Mouse (Mus musculus) MEL (cell line): ENCODE data around the gene Lurap1l. TPM values are rescaled to one million over a fixed set of nuclear protein-coding genes. Genes with fewer than 3 reads are reported as not detected.

Source experiments
- DNase-seq: peaks from one replicate; pipeline ENCODE4 v3.0.0; 2011; ENCODE audit warnings: low read depth, low spot score
- H3K27ac ChIP-seq: 2 replicates; pipeline ENCODE4 v1.5.1; 2012; ENCODE audit warnings: low read depth, mild to moderate bottlenecking, control low read depth, low read length, moderate library complexity; ENCODE audit not compliant: control insufficient read depth
- H3K27me3 ChIP-seq, 2 experiments: fragments of 150-350 bp in 1 of 2; sonication (generic) in 1 of 2; 2 replicates each; pipeline ENCODE4 v1.6.1; 2012; ENCODE audit warnings: low read length in 2 of 2, mild to moderate bottlenecking in 2 of 2, improper control_type of control experiment in 1 of 2, moderate library complexity in 1 of 2; ENCODE audit not compliant: insufficient read depth in 2 of 2, control insufficient read depth in 1 of 2
- H3K36me3 ChIP-seq, 2 experiments: 2 replicates each; pipeline ENCODE4 v1.6.1; 2012 to 2014; ENCODE audit warnings: low read length in 2 of 2, improper control_type of control experiment in 1 of 2, inconsistent platforms in 1 of 2, mild to moderate bottlenecking in 1 of 2; ENCODE audit not compliant: insufficient read depth in 2 of 2, control insufficient read depth in 1 of 2
- H3K4me1 ChIP-seq, 2 experiments: fragments of 150-350 bp in 1 of 2; sonication (generic) in 1 of 2; 2 replicates each; pipeline ENCODE4 v1.6.1; 2012; ENCODE audit warnings: low read length in 2 of 2, improper control_type of control experiment in 1 of 2, mild to moderate bottlenecking in 1 of 2; ENCODE audit not compliant: insufficient read depth in 2 of 2, control insufficient read depth in 1 of 2
- H3K4me3 ChIP-seq, 2 experiments: fragments of 150-350 bp in 1 of 2; sonication (generic) in 1 of 2; 2 replicates each; pipeline ENCODE4 v1.5.1; 2012; ENCODE audit warnings: low read depth in 2 of 2, low read length in 2 of 2, mild to moderate bottlenecking in 2 of 2, moderate library complexity in 2 of 2, control low read depth in 1 of 2, improper control_type of control experiment in 1 of 2; ENCODE audit not compliant: control insufficient read depth in 1 of 2, insufficient read depth in 1 of 2
- H3K79me2 ChIP-seq: 2 replicates; pipeline ENCODE4 v1.6.1; 2012; ENCODE audit warnings: mild to moderate bottlenecking, low read length, moderate library complexity; ENCODE audit not compliant: control insufficient read depth, poor library complexity, insufficient read depth
- H3K9ac ChIP-seq: 2 replicates; pipeline ENCODE4 v1.6.1; 2012; ENCODE audit warnings: low read depth, mild to moderate bottlenecking, control low read depth, low read length, moderate library complexity; ENCODE audit not compliant: control insufficient read depth, poor library complexity, severe bottlenecking
- H3K9me3 ChIP-seq: fragments of 150-350 bp; sonication (generic); replicated peaks from 2 replicates; pipeline ENCODE4 v1.6.1; 2012; ENCODE audit warnings: mild to moderate bottlenecking, low read length, improper control_type of control experiment, moderate library complexity; ENCODE audit not compliant: insufficient read depth
- CHD1 ChIP-seq: IDR thresholded peaks from 2 replicates; pipeline ENCODE4 v1.6.1; 2012; ENCODE audit warnings: low read depth, mild to moderate bottlenecking, inconsistent platforms, low read length, improper control_type of control experiment
- ETS1 ChIP-seq: IDR thresholded peaks from 2 replicates; pipeline ENCODE4 v1.6.1; 2012; ENCODE audit warnings: low read depth, mild to moderate bottlenecking, inconsistent platforms, low read length, improper control_type of control experiment, moderate library complexity
- GABPA ChIP-seq: IDR thresholded peaks from 2 replicates; pipeline ENCODE4 v1.6.1; 2012; ENCODE audit warnings: low read depth, mild to moderate bottlenecking, inconsistent platforms, low read length, improper control_type of control experiment, moderate library complexity
- KAT2A ChIP-seq: conservative IDR thresholded peaks from 2 replicates; pipeline ENCODE4 v1.6.1; 2012; ENCODE audit warnings: low read depth, low read length, improper control_type of control experiment, inconsistent platforms
- MAFK ChIP-seq: IDR thresholded peaks from 2 replicates; pipeline ENCODE4 v1.6.1; 2011; ENCODE audit warnings: low read depth, mild to moderate bottlenecking, low read length, improper control_type of control experiment, borderline replicate concordance
- POLR2A ChIP-seq, 2 experiments: IDR thresholded peaks; 2 replicates each; pipeline ENCODE4 v1.6.1; 2011 to 2012; ENCODE audit warnings: low read length in 2 of 2, mild to moderate bottlenecking in 2 of 2, control low read depth in 1 of 2, improper control_type of control experiment in 1 of 2, low read depth in 1 of 2, moderate library complexity in 1 of 2; ENCODE audit not compliant: control insufficient read depth in 1 of 2, insufficient read depth in 1 of 2, poor library complexity in 1 of 2
- RAD21 ChIP-seq: IDR thresholded peaks from 2 replicates; pipeline ENCODE4 v1.6.1; 2011; ENCODE audit warnings: mild to moderate bottlenecking, low read depth, low read length, improper control_type of control experiment
- RCOR1 ChIP-seq: IDR thresholded peaks from 2 replicates; pipeline ENCODE4 v1.6.1; 2012; ENCODE audit warnings: low read depth, mild to moderate bottlenecking, inconsistent platforms, low read length, improper control_type of control experiment
- TAL1 ChIP-seq: IDR thresholded peaks from 2 replicates; pipeline ENCODE4 v1.6.1; 2012; ENCODE audit warnings: mild to moderate bottlenecking, inconsistent platforms, low read length, moderate library complexity, mixed read lengths
- TCF12 ChIP-seq: IDR thresholded peaks from 2 replicates; pipeline ENCODE4 v1.6.1; 2014; ENCODE audit warnings: low read depth, mild to moderate bottlenecking, inconsistent platforms, low read length, improper control_type of control experiment, moderate library complexity
- USF1 ChIP-seq: IDR thresholded peaks from 2 replicates; pipeline ENCODE4 v1.6.1; 2014; ENCODE audit warnings: low read depth, mild to moderate bottlenecking, inconsistent platforms, low read length, improper control_type of control experiment, moderate library complexity
- ZC3H11A ChIP-seq: IDR thresholded peaks from 2 replicates; pipeline ENCODE4 v1.6.1; 2012; ENCODE audit warnings: low read depth, mild to moderate bottlenecking, inconsistent platforms, low read length, improper control_type of control experiment
- ZKSCAN1 ChIP-seq: IDR thresholded peaks from 2 replicates; pipeline ENCODE4 v1.6.1; 2012; ENCODE audit warnings: low read depth, mild to moderate bottlenecking, inconsistent platforms, low read length, improper control_type of control experiment, moderate library complexity
- ZNF384 ChIP-seq: IDR thresholded peaks from 2 replicates; pipeline ENCODE4 v1.6.1; 2012; ENCODE audit warnings: low read depth, mild to moderate bottlenecking, inconsistent platforms, low read length, improper control_type of control experiment
- polyA plus RNA-seq, 2 experiments: library from polyadenylated mRNA; stranded (reverse) in 1 of 2; unstranded in 1 of 2; fragments of >175 nt in 1 of 2; fragments of >200 nt in 1 of 2; gene quantifications; 2 replicates each; pipeline versions ENCODE4 v1.2.1 to v1.2.4; 2012; ENCODE audit warnings: low replicate concordance in 2 of 2, low read depth in 1 of 2; ENCODE audit not compliant: insufficient read length in 2 of 2, insufficient read depth in 1 of 2, missing spikeins in 1 of 2
- total RNA-seq: library from RNA; depleted of rRNA; stranded (reverse); fragments of 300-350 nt; gene quantifications from 2 replicates; pipeline ENCODE4 v1.2.3, GENCODE M21; 2012

Gene Lurap1l
- total and polyA plus RNA-seq, 3 experiments = not detected

DNA sequence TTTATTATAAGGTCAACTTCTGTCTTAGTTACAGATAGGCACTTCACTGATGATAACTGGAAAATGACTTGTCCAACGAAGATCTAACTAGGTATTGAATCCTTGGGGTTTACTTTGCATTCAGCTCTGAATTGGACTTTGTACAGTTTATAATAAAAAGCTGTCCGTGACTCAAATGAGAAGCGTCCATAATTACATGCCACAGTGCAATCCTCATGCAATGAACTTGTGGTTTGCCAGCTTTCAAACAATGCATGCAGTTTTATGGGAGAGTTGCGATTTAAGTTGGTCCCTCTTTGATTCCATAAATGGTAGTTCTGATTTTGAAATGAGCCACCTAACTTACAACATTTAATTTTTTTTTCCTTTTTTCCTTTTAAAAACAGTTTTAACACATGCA is 1.5 kb upstream of the Lurap1l start:
- no peaks in the 10 kb centered on the region for H3K79me2 ChIP-seq
- no peak overlapping the region for H3K9ac ChIP-seq
- DNase-seq = no peak
- no peak overlapping the region for H3K27ac ChIP-seq
- no peaks in the 10 kb centered on the region for H3K36me3 ChIP-seq
- no peak overlapping the region for H3K4me3 ChIP-seq
- TF ChIP-seq GABPA (no peak), ZC3H11A (no peak), CHD1 (no peak), USF1 (no peak), ETS1 (no peak), RCOR1 (no peak)
- no peaks in the 10 kb centered on the region for H3K4me1 ChIP-seq
- no peaks in the 10 kb centered on the region for H3K9me3 ChIP-seq
- no peaks in the 10 kb centered on the region for H3K27me3 ChIP-seq

DNA sequence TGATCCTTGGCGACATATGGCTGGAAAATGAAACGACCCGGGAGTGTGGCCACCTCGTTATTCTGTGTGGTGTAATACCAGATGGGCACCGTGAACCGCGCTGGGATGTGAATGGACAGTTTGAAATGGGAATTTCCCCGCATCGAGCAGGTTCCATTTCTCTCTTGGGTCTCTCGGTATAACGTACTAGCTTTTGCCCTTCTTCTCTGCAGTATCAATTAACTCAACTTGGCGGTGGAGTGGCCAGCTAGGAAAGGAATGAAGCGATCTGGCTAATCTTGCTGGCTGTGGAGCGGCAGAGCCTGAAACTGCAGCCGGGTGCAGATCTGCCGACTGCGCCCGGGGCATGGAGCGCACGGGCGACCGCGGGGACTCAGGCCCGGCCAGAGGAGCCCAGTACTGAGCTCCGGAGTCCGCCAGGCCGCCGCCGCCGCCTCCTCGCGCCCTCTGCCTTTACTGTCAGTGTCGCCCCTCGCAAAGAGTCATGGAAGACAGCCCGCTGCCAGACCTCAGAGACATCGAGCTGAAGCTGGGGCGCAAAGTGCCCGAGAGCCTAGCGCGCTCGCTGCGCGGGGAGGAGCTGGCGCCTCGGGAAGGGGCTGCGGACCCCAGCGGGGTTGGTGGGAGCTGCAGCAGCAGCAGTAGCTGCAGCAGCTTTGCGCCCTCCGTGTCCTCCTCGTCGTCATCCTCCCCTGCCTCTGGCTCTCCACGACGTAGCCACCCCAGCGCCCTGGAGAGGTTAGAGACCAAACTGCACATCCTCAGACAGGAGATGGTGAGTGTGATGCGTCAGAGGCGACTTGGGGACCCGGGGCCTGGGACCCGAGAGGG is 640 bp downstream of the Lurap1l start:
- DNase-seq = no peak
- no peaks in the 10 kb centered on the region for H3K4me1 ChIP-seq
- H3K36me3 ChIP-seq = no peaks in the 10 kb centered on the region
- no peak overlapping the region for H3K9ac ChIP-seq
- TF ChIP-seq POLR2A (IDR thresholded peaks at IDR 0.05; ENCODE audit: control insufficient read depth in 1 of 2, insufficient read depth in 1 of 2, low read depth in 1 of 2, low read length in 2 of 2, poor library complexity in 1 of 2) (no peak), MAFK (no peak), KAT2A (no peak), TAL1 (no peak), ETS1 (no peak), ZNF384 (no peak), GABPA (no peak), ZKSCAN1 (no peak), TCF12 (no peak), RAD21 (no peak)
- H3K79me2 ChIP-seq = no peaks in the 10 kb centered on the region
- H3K27ac ChIP-seq = no peak overlapping the region
- no peaks in the 10 kb centered on the region for H3K27me3 ChIP-seq
- H3K4me3 ChIP-seq = no peak overlapping the region
- no peaks in the 10 kb centered on the region for H3K9me3 ChIP-seq
